Mouse (Mus musculus): ENCODE results near the gene Itga10.

DNA sequence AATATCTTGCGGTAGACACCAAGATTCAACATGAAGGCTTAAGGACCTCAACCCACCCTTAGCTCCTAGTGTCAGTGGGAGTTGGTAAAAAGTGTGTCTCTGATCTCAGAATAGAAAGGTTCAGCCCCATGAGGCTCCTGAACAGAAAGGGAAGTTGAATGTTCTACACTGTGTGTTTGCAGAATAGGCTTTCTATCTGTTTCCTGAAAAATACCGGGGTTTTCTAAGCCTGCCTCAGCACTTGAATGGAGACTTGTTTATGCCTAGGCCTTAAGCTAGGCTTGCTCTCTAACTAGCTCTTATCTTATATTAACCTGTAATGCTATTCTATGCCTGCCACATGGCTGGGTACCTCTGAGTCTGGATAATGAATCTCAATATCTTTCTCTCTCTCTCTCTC, 15.5 kb downstream of the Itga10 start:
- no peak for TF ChIP-seq POLR2A (IDR thresholded peaks at IDR 0.05; ENCODE audit: insufficient read depth, low read depth, low read length)
- no peak for TF ChIP-seq CTCF (IDR thresholded peaks at IDR 0.05; ENCODE audit: insufficient read depth, low read depth, low read length)
